Mouse (Mus musculus) midbrain, embryonic 15.5 days (tissue): ENCODE results near the gene Atg2a. TPM values are rescaled to one million over a fixed set of nuclear protein-coding genes. Genes with fewer than 3 reads are reported as not detected.
"Not testable (repeated sequence)": the region's sequence is repeated elsewhere in the genome, so short reads cannot be mapped to it uniquely, and the experiment has no call there.

Experiments
- ATAC-seq: fragments of 200-750 bp; cut with Nextera tagmentation; replicated peaks from 2 replicates; pipeline ENCODE4 v1.8.0; 2017; ENCODE audit warnings: moderate TSS enrichment
- H3K27ac ChIP-seq: fragments of 300-500 bp; sonication (generic); 2 replicates; pipeline ENCODE4 v1.5.1; 2015; ENCODE audit warnings: mild to moderate bottlenecking, inconsistent platforms
- H3K27me3 ChIP-seq: fragments of 300-500 bp; sonication (generic); replicated peaks from 2 replicates; pipeline ENCODE4 v1.6.1; 2015; ENCODE audit warnings: inconsistent platforms
- H3K36me3 ChIP-seq: fragments of 300-500 bp; sonication (generic); replicated peaks from 2 replicates; pipeline ENCODE4 v1.6.1; 2015; ENCODE audit warnings: inconsistent platforms
- H3K4me1 ChIP-seq: fragments of 300-500 bp; sonication (generic); 2 replicates; pipeline ENCODE4 v1.6.1; 2015; ENCODE audit warnings: inconsistent platforms
- H3K4me2 ChIP-seq: fragments of 300-500 bp; sonication (generic); 2 replicates; pipeline ENCODE4 v1.6.1; 2015; ENCODE audit warnings: inconsistent platforms, mild to moderate bottlenecking, moderate library complexity
- H3K4me3 ChIP-seq: fragments of 300-500 bp; sonication (generic); 2 replicates; pipeline ENCODE4 v1.5.1; 2015; ENCODE audit warnings: mild to moderate bottlenecking, inconsistent platforms
- H3K9ac ChIP-seq: fragments of 300-500 bp; sonication (generic); 2 replicates; pipeline ENCODE4 v1.6.1; 2015; ENCODE audit warnings: mild to moderate bottlenecking, inconsistent platforms
- H3K9me3 ChIP-seq: fragments of 300-500 bp; sonication (generic); 2 replicates; pipeline ENCODE4 v1.6.1; 2016; ENCODE audit warnings: inconsistent platforms
- WGBS: fragments of 180-500 bp; shearing (Covaris S2); methylation state at CpG from one replicate; pipeline ENCODE4 v1.1.7; 2015; ENCODE audit warnings: mixed read lengths; 5-methylcytosine and 5-hydroxymethylcytosine counted together
- microRNA counts: library from miRNA; unstranded; fragments of <30 nt; microRNA quantifications from one replicate; lab custom pipeline; 2016
- microRNA-seq: library from miRNA; unstranded; fragments of <30 nt; microRNA quantifications from one replicate; pipeline ENCODE4, GENCODE M21; 2016
- polyA plus RNA-seq: library from polyadenylated mRNA; unstranded; fragments of >200 nt; fragmentation: Nextera tagmentation; extraction: Ambion mirVana; gene quantifications from 2 replicates; pipeline ENCODE4 v1.2.1, GENCODE M21; 2015

Gene Atg2a
- polyA plus RNA-seq, 1 experiment from 2014 or later = 16.4 TPM

- H3K27me3 ChIP-seq = 0 out of 2 replicates have a peak, but pooled peaks cover 7% of the 10 kb centered on the region
- peak overlapping the region; percentile 47 for H3K4me3 ChIP-seq
- peaks cover 4% of the 10 kb centered on the region; the same call in 1 of the 2 replicates for H3K4me1 ChIP-seq
- no peak overlapping the region for H3K27ac ChIP-seq
- H3K9me3 ChIP-seq = no peaks in the 10 kb centered on the region
- no peaks in the 10 kb centered on the region for H3K36me3 ChIP-seq
- WGBS = 57% methylated on average over 8 of the region's 8 CpGs
- H3K9ac ChIP-seq = no peak overlapping the region
- peak overlapping the region; percentile 56 for H3K4me2 ChIP-seq
- ATAC-seq = no peak
Measured at GRCm38 (mm10) chr19:6305517-6306115, 64.1 kb downstream of the Atg2a start.

DNA sequence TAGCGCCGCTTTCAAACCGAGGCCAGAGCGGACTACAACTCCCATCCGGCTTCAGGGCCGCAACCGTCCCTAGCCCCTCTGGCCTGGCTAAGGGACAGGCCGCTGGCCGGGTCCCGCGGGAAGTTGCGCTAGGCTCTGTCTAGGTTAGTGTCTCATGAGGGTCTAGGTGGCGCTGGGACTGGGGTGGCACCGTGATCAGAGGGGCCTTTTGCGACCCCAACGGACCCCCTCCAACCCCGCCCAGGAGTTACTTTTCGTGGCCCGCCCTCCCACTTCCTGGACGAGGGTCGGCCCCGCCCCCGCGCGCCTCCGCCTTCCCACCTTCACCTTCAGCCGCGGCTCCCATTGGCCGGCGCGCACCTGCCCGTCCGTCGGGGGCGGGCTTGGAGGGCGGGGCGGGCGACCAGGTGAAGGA is 64.7 kb downstream of the Atg2a start, which contains the start of gene Cdc42bpg:
Gene Cdc42bpg (plus strand): TSS at position 320 of the 415 bp plus-strand sequence.
- peak; percentile 77 for ATAC-seq
- H3K27me3 ChIP-seq = 0 out of 2 replicates have a peak, but pooled peaks cover 7% of the 10 kb centered on the region
- peak within 1 kb of the TSS; percentile 56 for H3K4me2 ChIP-seq
- WGBS = 1% methylated on average over 37 of the region's 38 CpGs
- H3K36me3 ChIP-seq = no peaks in the 10 kb centered on the region
- H3K9ac ChIP-seq = peak within 1 kb of the TSS; percentile 19
- H3K4me1 ChIP-seq = peaks cover 4% of the 10 kb centered on the region; the same call in 1 of the 2 replicates
- H3K9me3 ChIP-seq = no peaks in the 10 kb centered on the region
- H3K27ac ChIP-seq = no peak within 1 kb of the TSS
- peak within 1 kb of the TSS; percentile 47 for H3K4me3 ChIP-seq

GRCm38 (mm10) chr19:6306586-6306985 is 65.1 kb downstream of the Atg2a start:
- Histone ChIP-seq H3K4me2 (peak overlapping the region; percentile 56), H3K27ac (no peak overlapping the region), H3K4me1 (peaks cover 4% of the 10 kb centered on the region; the same call in 1 of the 2 replicates), H3K9me3 (no peaks in the 10 kb centered on the region), H3K4me3 (peak overlapping the region; percentile 47), H3K36me3 (no peaks in the 10 kb centered on the region), H3K27me3 (0 out of 2 replicates have a peak, but pooled peaks cover 7% of the 10 kb centered on the region), H3K9ac (peak overlapping the region; percentile 19)
- WGBS = under 1% methylated on average over 33 of the region's 34 CpGs
- peak; percentile 37 for ATAC-seq

- no peak overlapping the region for H3K4me3 ChIP-seq
- H3K36me3 ChIP-seq = no peaks in the 10 kb centered on the region
- WGBS = 91% methylated on average over 9 of the region's 9 CpGs
- no peak overlapping the region for H3K9ac ChIP-seq
- no peak overlapping the region for H3K4me2 ChIP-seq
- no peak overlapping the region for H3K27ac ChIP-seq
- 0 out of 2 replicates have a peak, but pooled peaks cover 7% of the 10 kb centered on the region for H3K27me3 ChIP-seq
- no peaks in the 10 kb centered on the region for H3K9me3 ChIP-seq
- peaks cover 4% of the 10 kb centered on the region; the same call in 1 of the 2 replicates for H3K4me1 ChIP-seq
- no peak for ATAC-seq
Measured at GRCm38 (mm10) chr19:6307733-6308531, 66.5 kb downstream of the Atg2a start.

DNA sequence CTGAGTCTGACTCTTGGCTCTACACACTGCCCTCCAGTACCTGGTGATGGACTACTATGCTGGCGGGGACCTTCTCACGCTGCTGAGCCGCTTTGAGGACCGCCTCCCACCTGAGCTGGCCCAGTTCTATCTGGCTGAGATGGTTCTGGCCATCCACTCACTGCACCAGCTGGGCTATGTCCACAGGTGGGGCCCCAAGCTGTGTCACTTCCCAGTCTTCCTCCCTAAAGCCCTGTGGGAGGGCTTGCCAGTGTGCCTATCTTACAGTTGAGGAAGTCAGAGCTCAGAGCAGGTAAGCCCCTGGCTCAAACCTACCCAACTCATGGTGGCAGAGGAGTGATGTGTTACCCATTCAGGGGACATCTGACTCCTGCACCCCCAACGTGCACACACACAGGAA is 68.7 kb downstream of the Atg2a start:
- no peaks in the 10 kb centered on the region for H3K9me3 ChIP-seq
- peaks cover 4% of the 10 kb centered on the region; the same call in 1 of the 2 replicates for H3K4me1 ChIP-seq
- no peak overlapping the region for H3K4me2 ChIP-seq
- ATAC-seq = no peak
- no peaks in the 10 kb centered on the region for H3K36me3 ChIP-seq
- 91% methylated on average over 5 of the region's 5 CpGs for WGBS
- no peak overlapping the region for H3K4me3 ChIP-seq
- H3K9ac ChIP-seq = no peak overlapping the region
- H3K27me3 ChIP-seq = 0 out of 2 replicates have a peak, but pooled peaks cover 7% of the 10 kb centered on the region
- H3K27ac ChIP-seq = no peak overlapping the region

DNA sequence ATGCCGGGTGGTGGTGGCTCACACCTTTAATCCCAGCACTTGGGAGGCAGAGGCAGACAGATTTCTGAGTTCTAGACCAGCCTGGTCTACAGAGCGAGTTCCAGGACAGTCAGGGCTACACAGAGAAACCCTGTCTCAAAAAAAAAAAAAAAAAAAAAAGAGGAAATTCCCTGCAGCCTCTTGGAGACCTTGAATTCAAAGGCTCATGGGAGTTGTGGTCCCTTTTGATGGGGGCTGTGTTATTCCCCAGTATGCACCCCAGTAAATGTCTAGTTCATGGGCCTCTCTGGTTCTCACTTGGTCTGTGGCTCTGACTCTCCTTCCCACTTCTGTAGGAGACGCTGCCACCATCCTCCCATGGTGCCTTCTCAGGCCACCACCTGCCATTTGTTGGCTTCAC is 70.3 kb downstream of the Atg2a start:
- ATAC-seq = not testable (repeated sequence)

More for the DNA sequence above, 70.3 kb downstream of the Atg2a start:
- not testable (repeated sequence) for H3K27ac ChIP-seq, H3K4me3 ChIP-seq, H3K27me3 ChIP-seq, H3K4me2 ChIP-seq, H3K9me3 ChIP-seq, H3K36me3 ChIP-seq, H3K9ac ChIP-seq, H3K4me1 ChIP-seq
- WGBS = 94% methylated on average over 3 of the region's 3 CpGs

MicroRNA genes within 50 kb of the gene (microRNA counts, 519-probe panel; counts per million panel counts)
- microRNA mmu-miR-192 (lab: Ali Mortazavi, UCI) = 2,290 counts per million, percentile 34 among the panel's probes with 10 or more counts

Small RNA genes lying within 50 kb of the gene (microRNA-seq; reads per million reads assigned to microRNA genes)
- gene Mir192 (90.7 reads per million, percentile 53 among the genes with 10 or more reads in this experiment), gene Mir194-2 (72.1 reads per million, percentile 51 among the genes with 10 or more reads in this experiment)

Other genes with a start within 250 kb of the Atg2a start
- 2.9 and 3.3 TPM in 2 replicates for gene Capn1, start 225.8 kb upstream of the Atg2a start, polyA plus RNA-seq
- 36.8 and 39.3 TPM in 2 replicates for gene Syvn1, start 195.1 kb upstream of the Atg2a start, polyA plus RNA-seq
- gene Mrpl49, start 183.9 kb upstream of the Atg2a start, polyA plus RNA-seq = 62.5 and 65.1 TPM in 2 replicates
- gene Fau, start 183.8 kb upstream of the Atg2a start, polyA plus RNA-seq = 459 and 483 TPM in 2 replicates
- gene Znhit2, start 180.5 kb upstream of the Atg2a start, polyA plus RNA-seq = 30.8 and 34.7 TPM in 2 replicates
- 51.3 and 53.8 TPM in 2 replicates for gene Tm7sf2, start 173.3 kb upstream of the Atg2a start, polyA plus RNA-seq
- gene Vps51, start 164.4 kb upstream of the Atg2a start, polyA plus RNA-seq = 100.0 and 102 TPM in 2 replicates
- gene Tmem262, start 161.6 kb upstream of the Atg2a start, polyA plus RNA-seq = not detected in 2 replicates
- gene Gm28374, start 159.4 kb upstream of the Atg2a start, polyA plus RNA-seq = 1.3 and 1.5 TPM in 2 replicates
- gene Zfpl1, start 156.7 kb upstream of the Atg2a start, polyA plus RNA-seq = 86.8 and 87.6 TPM in 2 replicates
- 5.1 and 7.2 TPM in 2 replicates for gene Cdca5, start 156.7 kb upstream of the Atg2a start, polyA plus RNA-seq
- not detected in 2 replicates for gene AC131692.1, start 147.2 kb upstream of the Atg2a start, polyA plus RNA-seq
- gene Naaladl1, start 135.9 kb upstream of the Atg2a start, polyA plus RNA-seq = 0.41 and 0.53 TPM in 2 replicates
- gene Sac3d1, start 123.0 kb upstream of the Atg2a start, polyA plus RNA-seq = 48.3 and 51.2 TPM in 2 replicates
- 59.1 and 65.6 TPM in 2 replicates for gene Snx15, start 113.4 kb upstream of the Atg2a start, polyA plus RNA-seq
- 0.20 TPM in 1 of 2 replicates, not detected in the other for gene Batf2, start 100.7 kb upstream of the Atg2a start, polyA plus RNA-seq
- 146 and 150 TPM in 2 replicates for gene Arl2, start 100.1 kb upstream of the Atg2a start, polyA plus RNA-seq
- gene Majin, start 57.3 kb upstream of the Atg2a start, polyA plus RNA-seq = not detected in 2 replicates
- gene Gpha2, start 15.3 kb upstream of the Atg2a start, polyA plus RNA-seq = not detected in 2 replicates
- 141 and 149 TPM in 2 replicates for gene Ppp2r5b, start 5.8 kb upstream of the Atg2a start, polyA plus RNA-seq
- gene Ehd1, start 35.1 kb downstream of the Atg2a start, polyA plus RNA-seq = 107 and 111 TPM in 2 replicates
- 0.40 and 0.47 TPM in 2 replicates for gene Cdc42bpg, start 64.8 kb downstream of the Atg2a start, polyA plus RNA-seq
- gene Men1, start 93.3 kb downstream of the Atg2a start, polyA plus RNA-seq = 79.8 and 85.6 TPM in 2 replicates
- gene Map4k2, start 99.5 kb downstream of the Atg2a start, polyA plus RNA-seq = 20.0 and 21.7 TPM in 2 replicates
- gene Sf1, start 122.0 kb downstream of the Atg2a start, polyA plus RNA-seq = 112 and 119 TPM in 2 replicates
- 5.9 and 9.5 TPM in 2 replicates for gene Pygm, start 142.7 kb downstream of the Atg2a start, polyA plus RNA-seq
- gene Rasgrp2, start 157.7 kb downstream of the Atg2a start, polyA plus RNA-seq = 73.1 and 93.6 TPM in 2 replicates
- 44.6 and 44.9 TPM in 2 replicates for gene Nrxn2, start 177.1 kb downstream of the Atg2a start, polyA plus RNA-seq